Mouse (Mus musculus) G1E (cell line): Measurements from ENCODE around the gene Tmem131l. TPM values are rescaled to one million over a fixed set of nuclear protein-coding genes. Genes with fewer than 3 reads are reported as not detected.

Experiments
- ATAC-seq: 2 replicates; pipeline ENCODE4 v1.8.0; 2016; ENCODE audit warnings: mild to moderate bottlenecking; ENCODE audit not compliant: insufficient number of reproducible peaks, poor library complexity, low FRiP score, severe bottlenecking; ENCODE audit errors: extremely low read depth
- DNase-seq: peaks from one replicate; pipeline ENCODE4 v3.0.0; 2012; ENCODE audit warnings: low spot score
- H3K27me3 ChIP-seq: 2 replicates; pipeline ENCODE4 v1.6.1; 2012; ENCODE audit warnings: mild to moderate bottlenecking, low read length, inconsistent platforms; ENCODE audit not compliant: insufficient read depth
- H3K36me3 ChIP-seq: replicated peaks from 2 replicates; pipeline ENCODE3; 2012; ENCODE audit warnings: mild to moderate bottlenecking, inconsistent platforms
- H3K4me1 ChIP-seq: 2 replicates; pipeline ENCODE4 v1.6.1; 2012; ENCODE audit warnings: low read depth, low read length, inconsistent platforms, mixed read lengths; ENCODE audit not compliant: insufficient read depth
- H3K4me3 ChIP-seq: 2 replicates; pipeline ENCODE4 v1.5.1; 2012; ENCODE audit warnings: low read depth, mild to moderate bottlenecking, inconsistent platforms, low read length, moderate library complexity, mixed read lengths
- H3K9me3 ChIP-seq: replicated peaks from 2 replicates; pipeline ENCODE4 v1.6.1; 2012; ENCODE audit warnings: inconsistent platforms
- CTCF ChIP-seq: IDR thresholded peaks from 2 replicates; pipeline ENCODE4 v1.5.1; 2012; ENCODE audit warnings: low read depth, low read length, inconsistent platforms, mixed read lengths
- GATA1 ChIP-seq: IDR thresholded peaks from 2 replicates; pipeline ENCODE4 v1.6.1; 2012; ENCODE audit warnings: borderline replicate concordance, low read length, inconsistent platforms, mixed read lengths
- GATA2 ChIP-seq: IDR thresholded peaks from 2 replicates; pipeline ENCODE4 v1.6.1; 2012; ENCODE audit warnings: low read depth, low read length, inconsistent platforms, borderline replicate concordance
- POLR2AphosphoS5 ChIP-seq: IDR thresholded peaks from 2 replicates; pipeline ENCODE4 v1.6.1; 2012; ENCODE audit warnings: low read depth, low read length, inconsistent platforms; ENCODE audit not compliant: insufficient replicate concordance
- TAL1 ChIP-seq: conservative IDR thresholded peaks from 2 replicates; pipeline ENCODE4 v1.6.1; 2012; ENCODE audit warnings: low read depth, low read length, inconsistent platforms, mixed read lengths
- polyA plus RNA-seq: library from polyadenylated mRNA; stranded (reverse); fragments of >175 nt; gene quantifications from 2 replicates; pipeline ENCODE4 v1.2.3, GENCODE M21; 2012
- total RNA-seq, 2 experiments: library from RNA; stranded (forward) in 1 of 2; stranded (reverse) in 1 of 2; fragments of 200-1000 nt in 1 of 2; fragments of >200 nt in 1 of 2; fragmentation: Nextera tagmentation in 1 of 2; gene quantifications; 2 replicates each; pipeline ENCODE4 v1.2.3; 2014 to 2017

Tmem131l gene
- total and polyA plus RNA-seq, 3 experiments: 35.0 to 97.1 (median 43.4) TPM

DNA sequence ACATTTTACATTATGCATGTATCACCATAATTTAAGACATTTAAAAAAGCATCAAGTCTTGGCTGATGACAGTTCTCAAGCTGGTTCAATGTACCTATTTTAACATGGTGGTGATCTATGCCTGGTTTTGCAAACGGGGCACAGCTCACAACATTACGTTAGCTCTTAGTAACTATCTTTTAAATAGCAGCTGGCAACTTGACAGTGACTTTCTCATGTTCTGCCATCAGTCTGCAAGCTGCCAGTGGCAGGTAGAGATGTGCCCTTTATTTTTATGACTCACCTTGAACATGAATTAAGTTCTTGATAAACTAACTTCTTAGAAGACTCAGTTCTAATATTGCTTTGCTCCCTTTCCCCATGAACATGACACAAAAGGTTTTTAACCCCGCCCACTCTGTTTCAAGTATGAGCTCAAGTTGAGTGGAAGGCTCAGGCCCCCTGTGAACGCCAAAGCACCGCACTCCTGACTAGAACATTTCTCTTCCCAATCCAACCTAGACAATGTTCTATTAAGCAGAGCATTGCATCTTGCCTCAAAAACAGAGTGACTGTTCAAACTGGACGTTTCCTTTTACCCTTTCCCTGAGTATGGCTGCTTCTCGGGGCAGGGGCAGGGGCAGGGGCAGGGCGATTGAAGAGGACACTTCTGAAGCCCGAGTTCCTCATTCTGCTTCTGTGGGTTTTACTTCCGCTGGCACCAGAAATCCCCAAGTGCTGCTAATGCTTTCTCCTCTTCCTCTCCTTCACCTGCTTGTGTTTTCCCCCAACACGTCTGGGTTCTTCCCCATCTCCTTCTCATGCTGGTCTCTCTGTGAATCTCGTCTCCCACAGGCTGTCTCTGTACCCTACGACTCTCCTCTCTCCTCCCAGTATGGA is 29.1 kb upstream of the Tmem131l start:
- no peak overlapping the region for H3K4me3 ChIP-seq
- no peaks in the 10 kb centered on the region for H3K9me3 ChIP-seq
- ATAC-seq (no peak), DNase-seq (no peak)
- H3K27me3 ChIP-seq: peaks cover 19% of the 10 kb centered on the region
- H3K4me1 ChIP-seq: peaks cover 13% of the 10 kb centered on the region
- H3K36me3 ChIP-seq: no peaks in the 10 kb centered on the region
- no peak for TF ChIP-seq TAL1
- no peak for TF ChIP-seq GATA1
- TF ChIP-seq CTCF: no peak
- no peak for TF ChIP-seq POLR2AphosphoS5

DNA sequence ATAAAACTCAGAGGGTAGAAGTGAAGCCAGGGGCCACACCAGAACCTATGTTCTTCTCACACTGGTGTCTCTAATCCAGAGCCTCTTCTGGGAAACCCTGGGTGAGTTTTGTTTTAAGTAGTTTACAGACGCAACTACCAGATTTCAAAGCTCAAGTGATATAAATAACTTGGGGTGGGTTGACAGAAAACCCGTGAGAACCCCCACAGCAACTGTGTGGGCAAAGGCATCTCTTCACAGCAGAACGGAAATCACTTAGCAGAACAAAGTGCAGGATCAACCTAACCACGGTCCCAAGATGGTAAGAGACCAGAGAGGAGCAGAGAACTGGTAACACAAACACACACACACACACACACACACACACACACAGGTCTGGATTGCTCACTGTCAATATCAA is 25.9 kb upstream of the Tmem131l start:
- Histone ChIP-seq H3K4me1 (peaks cover 10% of the 10 kb centered on the region), H3K9me3 (no peaks in the 10 kb centered on the region), H3K4me3 (no peak overlapping the region), H3K36me3 (no peaks in the 10 kb centered on the region), H3K27me3 (peaks cover 23% of the 10 kb centered on the region)
- ATAC-seq: no peak
- no peak for DNase-seq
- TF ChIP-seq CTCF: no peak
- TF ChIP-seq GATA2: no peak
- TF ChIP-seq POLR2AphosphoS5: no peak
- no peak for TF ChIP-seq GATA1
- no peak for TF ChIP-seq TAL1

DNA sequence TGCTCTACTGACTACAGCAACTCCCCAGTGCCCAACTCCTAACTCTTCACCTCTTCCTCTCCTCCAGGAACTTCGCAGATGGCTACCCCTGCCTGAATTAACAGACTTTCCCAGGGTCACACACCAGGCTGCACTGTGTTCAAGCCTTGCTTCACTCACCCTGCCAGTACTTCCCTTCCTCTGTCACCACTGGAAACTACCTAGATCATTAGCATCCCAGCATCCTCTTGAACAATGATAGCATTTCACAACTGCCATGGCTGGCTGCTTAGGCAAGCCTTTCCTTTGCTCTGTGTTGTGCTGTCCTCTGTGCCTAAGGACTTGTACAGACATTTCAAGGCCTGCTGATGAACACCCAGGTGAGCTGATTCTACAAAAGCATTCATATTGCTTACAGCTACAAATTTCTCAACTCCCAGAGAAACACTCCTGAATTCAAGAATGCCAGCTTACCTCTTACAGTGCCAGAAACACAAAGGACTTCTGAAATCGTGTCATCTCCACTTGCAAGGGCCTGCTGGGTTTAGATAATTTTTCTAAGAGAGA is 23.5 kb upstream of the Tmem131l start:
- no peaks in the 10 kb centered on the region for H3K9me3 ChIP-seq
- no peak for ATAC-seq
- peaks cover 23% of the 10 kb centered on the region for H3K27me3 ChIP-seq
- H3K4me1 ChIP-seq: no peaks in the 10 kb centered on the region
- no peaks in the 10 kb centered on the region for H3K36me3 ChIP-seq
- no peak overlapping the region for H3K4me3 ChIP-seq
- TF ChIP-seq TAL1 (no peak), CTCF (no peak), GATA2 (no peak), POLR2AphosphoS5 (no peak), GATA1 (no peak)
- DNase-seq: no peak

DNA sequence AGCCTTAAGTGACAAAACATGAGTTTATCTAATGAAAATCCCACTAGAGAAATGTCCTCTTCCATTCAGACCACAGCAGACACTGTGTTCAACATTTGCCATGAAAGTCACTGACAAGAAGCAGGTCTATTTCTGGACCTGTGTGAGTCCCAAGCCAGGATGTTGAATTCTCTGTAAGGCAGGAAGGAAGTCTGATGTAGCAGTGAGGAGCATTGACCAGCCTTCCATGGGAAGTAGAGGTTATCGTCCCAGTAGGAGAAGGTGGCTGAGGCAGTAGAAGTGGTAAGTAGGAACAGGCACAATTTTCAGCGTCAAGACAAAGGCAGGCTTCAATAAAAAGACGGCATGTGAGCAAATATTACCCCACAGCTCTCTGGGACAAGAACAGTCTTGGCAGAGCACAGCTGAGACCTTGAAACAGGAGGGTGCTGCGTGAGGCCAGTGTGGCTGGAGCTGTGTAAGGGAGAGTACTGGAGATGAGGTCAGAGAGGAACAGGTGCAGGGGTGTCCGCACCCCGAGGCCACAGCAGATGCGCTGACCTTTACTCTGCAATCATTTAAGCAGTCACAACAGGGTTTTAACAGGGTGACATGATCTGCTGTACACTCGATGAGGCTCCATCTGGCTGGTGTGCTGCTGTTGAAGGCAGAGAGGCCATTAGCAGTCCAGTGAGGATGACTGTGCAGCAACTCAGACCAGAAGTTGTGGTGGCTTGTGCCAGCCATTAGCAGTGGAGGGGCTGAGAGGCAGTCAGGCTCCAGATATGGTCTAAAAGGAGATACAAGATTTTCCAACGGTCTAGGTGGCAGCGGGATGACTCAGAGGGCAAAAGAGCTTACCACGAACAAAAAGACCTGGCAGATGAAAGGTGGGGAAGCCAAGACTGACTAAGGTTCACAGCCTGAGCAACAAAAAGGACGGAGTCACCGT is 21.8 kb upstream of the Tmem131l start:
- 0 out of 2 replicates have a peak, but pooled peaks cover 4% of the 10 kb centered on the region for H3K9me3 ChIP-seq
- H3K4me1 ChIP-seq: no peaks in the 10 kb centered on the region
- no peak for DNase-seq
- H3K27me3 ChIP-seq: peaks cover 20% of the 10 kb centered on the region
- TF ChIP-seq GATA2 (no peak), GATA1 (no peak), TAL1 (no peak), CTCF (no peak), POLR2AphosphoS5 (no peak)
- ATAC-seq: no peak
- H3K4me3 ChIP-seq: no peak overlapping the region
- no peaks in the 10 kb centered on the region for H3K36me3 ChIP-seq

DNA sequence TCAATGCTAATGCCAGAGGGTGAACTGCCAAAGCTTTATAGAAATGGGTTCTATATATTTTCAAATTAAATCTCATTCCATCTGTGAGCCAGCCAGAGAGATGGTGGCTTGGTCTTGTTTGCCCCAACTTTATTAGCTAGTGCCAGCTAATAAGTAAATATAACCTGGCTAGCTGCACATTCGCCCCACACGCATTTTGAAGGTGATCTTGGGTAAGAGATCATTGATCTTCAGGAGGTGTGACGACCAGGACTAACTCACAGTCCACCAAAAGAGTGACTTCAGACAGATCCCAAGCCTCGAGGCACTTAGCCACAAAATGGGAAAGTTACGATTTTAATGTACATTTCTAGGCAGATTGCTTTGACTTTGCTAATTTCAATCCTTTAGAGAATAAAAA is 21.0 kb upstream of the Tmem131l start:
- ATAC-seq (no peak), DNase-seq (no peak)
- H3K36me3 ChIP-seq: no peaks in the 10 kb centered on the region

More for the DNA sequence above, 21.0 kb upstream of the Tmem131l start:
- no peak for TF ChIP-seq CTCF
- no peak for TF ChIP-seq TAL1
- no peak for TF ChIP-seq GATA1
- TF ChIP-seq POLR2AphosphoS5: no peak
- TF ChIP-seq GATA2: no peak
- Histone ChIP-seq H3K4me1 (no peaks in the 10 kb centered on the region), H3K4me3 (no peak overlapping the region), H3K27me3 (peaks cover 20% of the 10 kb centered on the region), H3K9me3 (0 out of 2 replicates have a peak, but pooled peaks cover 4% of the 10 kb centered on the region)
